Mouse (Mus musculus) midbrain, embryonic 16.5 days (tissue): ENCODE data around the gene Arf4. TPM values are rescaled to one million over a fixed set of nuclear protein-coding genes. Genes with fewer than 3 reads are reported as not detected.
"Not testable (repeated sequence)": the region's sequence is repeated elsewhere in the genome, so short reads cannot be mapped to it uniquely, and the experiment has no call there.

Source experiments
- ATAC-seq: fragments of 200-750 bp; cut with Nextera tagmentation; 2 replicates; pipeline ENCODE4 v1.8.0; 2017; ENCODE audit warnings: moderate TSS enrichment
- H3K27ac ChIP-seq: fragments of 300-500 bp; sonication (generic); 2 replicates; pipeline ENCODE4 v1.5.1; 2014; ENCODE audit warnings: mild to moderate bottlenecking, low read length, mixed read lengths
- H3K27me3 ChIP-seq: fragments of 300-500 bp; sonication (generic); 2 replicates; pipeline ENCODE4 v1.6.1; 2014; ENCODE audit warnings: low read depth, low read length, mixed read lengths; ENCODE audit not compliant: control insufficient read depth, insufficient read depth
- H3K36me3 ChIP-seq: fragments of 300-500 bp; sonication (generic); 2 replicates; pipeline ENCODE4 v1.6.1; 2014; ENCODE audit warnings: mild to moderate bottlenecking, low read length, moderate library complexity, mixed read lengths; ENCODE audit not compliant: control insufficient read depth, insufficient read depth
- H3K4me1 ChIP-seq: fragments of 300-500 bp; sonication (generic); 2 replicates; pipeline ENCODE4 v1.6.1; 2014; ENCODE audit warnings: mild to moderate bottlenecking, low read length, mixed read lengths; ENCODE audit not compliant: control insufficient read depth, insufficient read depth
- H3K4me2 ChIP-seq: fragments of 300-500 bp; sonication (generic); 2 replicates; pipeline ENCODE4 v1.6.1; 2014; ENCODE audit warnings: mild to moderate bottlenecking, low read length, mixed read lengths
- H3K4me3 ChIP-seq: fragments of 300-500 bp; sonication (generic); 2 replicates; pipeline ENCODE4 v1.5.1; 2014; ENCODE audit warnings: low read depth, mild to moderate bottlenecking, low read length, moderate library complexity, mixed read lengths
- H3K9ac ChIP-seq: fragments of 300-500 bp; sonication (generic); 2 replicates; pipeline ENCODE4 v1.6.1; 2014; ENCODE audit warnings: low read depth, low read length, mixed read lengths
- H3K9me3 ChIP-seq: fragments of 300-500 bp; sonication (generic); replicated peaks from 2 replicates; pipeline ENCODE4 v1.6.1; 2014; ENCODE audit warnings: mild to moderate bottlenecking, low read length, mixed read lengths; ENCODE audit not compliant: control insufficient read depth, poor library complexity, severe bottlenecking
- WGBS: fragments of 180-500 bp; shearing (Covaris S2); extraction: QIAGEN DNeasy Blood & Tissue Kit; methylation state at CpG from one replicate; pipeline ENCODE4 v1.1.7; 2014; 5-methylcytosine and 5-hydroxymethylcytosine counted together
- polyA plus RNA-seq: library from polyadenylated mRNA; unstranded; fragments of >200 nt; fragmentation: Nextera tagmentation; extraction: Ambion mirVana; gene quantifications from 2 replicates; pipeline ENCODE4 v1.2.1, GENCODE M21; 2015

Gene Arf4
- polyA plus RNA-seq, 1 experiment from 2014 or later: 505 TPM

- no peak overlapping the region for H3K4me3 ChIP-seq
- ATAC-seq: no peak
- H3K36me3 ChIP-seq: no peaks in the 10 kb centered on the region
- no peak overlapping the region for H3K9ac ChIP-seq
- H3K9me3 ChIP-seq: no peaks in the 10 kb centered on the region
- no peak overlapping the region for H3K4me2 ChIP-seq
- H3K4me1 ChIP-seq: peaks cover 26% of the 10 kb centered on the region
- no peaks in the 10 kb centered on the region for H3K27me3 ChIP-seq
- H3K27ac ChIP-seq: no peak overlapping the region
Measured at GRCm38 (mm10) chr14:26670964-26671363, 33.1 kb downstream of the Arf4 start.

- H3K9ac ChIP-seq, H3K4me2 ChIP-seq, H3K36me3 ChIP-seq, H3K27me3 ChIP-seq, H3K9me3 ChIP-seq, H3K4me3 ChIP-seq, H3K27ac ChIP-seq, ATAC-seq: not testable (repeated sequence)
- WGBS: 69% methylated on average over 17 of the region's 17 CpGs
- peaks cover 16% of the 10 kb centered on the region for H3K4me1 ChIP-seq
Measured at GRCm38 (mm10) chr14:26671870-26672615, 34.2 kb downstream of the Arf4 start.

GRCm38 (mm10) chr14:26674476-26675169 is 36.7 kb downstream of the Arf4 start:
- 85% methylated on average over 2 of the region's 2 CpGs for WGBS
- H3K27me3 ChIP-seq, H3K27ac ChIP-seq, ATAC-seq, H3K4me2 ChIP-seq, H3K36me3 ChIP-seq, H3K4me3 ChIP-seq, H3K4me1 ChIP-seq, H3K9me3 ChIP-seq, H3K9ac ChIP-seq: not testable (repeated sequence)

- 22% methylated on average over 12 of the region's 12 CpGs for WGBS
- no peaks in the 10 kb centered on the region for H3K27me3 ChIP-seq
- H3K4me1 ChIP-seq: peaks cover 4% of the 10 kb centered on the region
- no peak overlapping the region for H3K9ac ChIP-seq
- no peaks in the 10 kb centered on the region for H3K9me3 ChIP-seq
- no peaks in the 10 kb centered on the region for H3K36me3 ChIP-seq
- no peak overlapping the region for H3K27ac ChIP-seq
- H3K4me2 ChIP-seq: no peak overlapping the region
- no peak for ATAC-seq
- no peak overlapping the region for H3K4me3 ChIP-seq
Measured at GRCm38 (mm10) chr14:26675371-26675770, 37.5 kb downstream of the Arf4 start.

GRCm38 (mm10) chr14:26675791-26676190 is 37.9 kb downstream of the Arf4 start:
- Histone ChIP-seq H3K27ac (no peak overlapping the region), H3K36me3 (no peaks in the 10 kb centered on the region), H3K4me3 (no peak overlapping the region), H3K9ac (no peak overlapping the region), H3K27me3 (no peaks in the 10 kb centered on the region), H3K4me1 (no peaks in the 10 kb centered on the region), H3K9me3 (no peaks in the 10 kb centered on the region), H3K4me2 (no peak overlapping the region)
- WGBS: 84% methylated on average over 5 of the region's 5 CpGs
- no peak for ATAC-seq

GRCm38 (mm10) chr14:26690727-26691126 is 52.9 kb downstream of the Arf4 start:
- no peaks in the 10 kb centered on the region for H3K36me3 ChIP-seq
- H3K27ac ChIP-seq: no peak overlapping the region
- ATAC-seq: no peak
- H3K9ac ChIP-seq: no peak overlapping the region
- no peaks in the 10 kb centered on the region for H3K4me1 ChIP-seq
- H3K9me3 ChIP-seq: peaks cover 3% of the 10 kb centered on the region; the same call in 1 of the 2 replicates
- WGBS: 76% methylated on average over 2 of the region's 2 CpGs
- H3K4me2 ChIP-seq: no peak overlapping the region
- H3K27me3 ChIP-seq: no peaks in the 10 kb centered on the region
- H3K4me3 ChIP-seq: no peak overlapping the region

GRCm38 (mm10) chr14:26691363-26691762 is 53.5 kb downstream of the Arf4 start:
- no peak overlapping the region for H3K4me3 ChIP-seq
- no peaks in the 10 kb centered on the region; the same call in 1 of the 2 replicates for H3K9me3 ChIP-seq
- H3K4me1 ChIP-seq: no peaks in the 10 kb centered on the region
- H3K36me3 ChIP-seq: no peaks in the 10 kb centered on the region
- no peak overlapping the region for H3K27ac ChIP-seq
- no peak for ATAC-seq
- H3K4me2 ChIP-seq: no peak overlapping the region
- WGBS: 56% methylated on average over 2 of the region's 2 CpGs
- H3K27me3 ChIP-seq: no peaks in the 10 kb centered on the region
- H3K9ac ChIP-seq: no peak overlapping the region

- WGBS: 95% methylated on average over 3 of the region's 3 CpGs
- H3K4me3 ChIP-seq: no peak within 1 kb of the TSS
- no peak for ATAC-seq
- H3K4me2 ChIP-seq: no peak within 1 kb of the TSS
- H3K27me3 ChIP-seq: no peaks in the 10 kb centered on the region
- H3K36me3 ChIP-seq: no peaks in the 10 kb centered on the region
- H3K9ac ChIP-seq: no peak within 1 kb of the TSS
- H3K4me1 ChIP-seq: no peaks in the 10 kb centered on the region
- H3K9me3 ChIP-seq: no peaks in the 10 kb centered on the region
- no peak within 1 kb of the TSS for H3K27ac ChIP-seq
Measured at GRCm38 (mm10) chr14:26692974-26693373, 55.1 kb downstream of the Arf4 start, which contains the start of gene Dnah12. Dnah12 (plus strand) TSS chr14:26693274.

GRCm38 (mm10) chr14:26697912-26698311 is 60.0 kb downstream of the Arf4 start:
- no peak overlapping the region for H3K9ac ChIP-seq
- no peak for ATAC-seq
- no peaks in the 10 kb centered on the region for H3K9me3 ChIP-seq
- H3K36me3 ChIP-seq: no peaks in the 10 kb centered on the region
- H3K27me3 ChIP-seq: no peaks in the 10 kb centered on the region
- no peak overlapping the region for H3K4me3 ChIP-seq
- no peaks in the 10 kb centered on the region for H3K4me1 ChIP-seq
- H3K27ac ChIP-seq: no peak overlapping the region
- no peak overlapping the region for H3K4me2 ChIP-seq
